Mouse (Mus musculus): ENCODE results near the gene Gm17334.

DNA sequence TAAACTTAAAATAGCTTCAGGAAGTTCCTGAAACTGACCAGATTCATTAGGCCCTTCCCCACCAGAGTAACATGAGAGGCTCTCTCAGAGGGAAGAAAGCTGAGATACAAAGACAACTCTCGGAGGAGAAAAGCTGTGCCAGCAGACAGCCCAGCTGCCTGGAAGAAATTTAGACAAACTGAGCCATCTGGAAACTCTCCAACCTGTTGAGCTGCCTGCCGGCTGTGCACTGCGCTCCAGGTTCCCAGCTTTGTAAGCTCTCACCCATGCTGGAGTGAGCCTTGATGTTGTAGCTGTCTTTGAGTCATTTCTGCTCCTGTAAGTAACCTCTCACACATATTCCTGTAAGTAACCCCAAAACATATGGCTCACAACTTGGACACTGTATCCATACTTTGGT, 20.0 kb upstream of the Gm17334 start:
- TF ChIP-seq POLR2A (IDR thresholded peaks at IDR 0.05; ENCODE audit: borderline replicate concordance, insufficient read depth, low read length) = no peak
- no peak for TF ChIP-seq CTCF (IDR thresholded peaks at IDR 0.05; ENCODE audit: borderline replicate concordance, insufficient read depth, low read depth, low read length)
